Mouse (Mus musculus) forebrain, embryonic 13.5 days (tissue): ENCODE results near the gene Nebl. TPM values are rescaled to one million over a fixed set of nuclear protein-coding genes. Genes with fewer than 3 reads are reported as not detected.

Source experiments
- ATAC-seq: fragments of 200-750 bp; cut with Nextera tagmentation; 2 replicates; pipeline ENCODE4 v1.8.0; 2017
- H3K27ac ChIP-seq: fragments of 300-500 bp; sonication (generic); 2 replicates; pipeline ENCODE4 v1.5.1; 2015; ENCODE audit warnings: inconsistent platforms, mild to moderate bottlenecking, moderate library complexity
- H3K27me3 ChIP-seq: fragments of 300-500 bp; sonication (generic); 2 replicates; pipeline ENCODE4 v1.6.1; 2015; ENCODE audit warnings: mild to moderate bottlenecking, inconsistent platforms
- H3K36me3 ChIP-seq: fragments of 300-500 bp; sonication (generic); 2 replicates; pipeline ENCODE4 v1.6.1; 2015; ENCODE audit warnings: mild to moderate bottlenecking, inconsistent platforms; ENCODE audit not compliant: poor library complexity, severe bottlenecking
- H3K4me1 ChIP-seq: fragments of 300-500 bp; sonication (generic); 2 replicates; pipeline ENCODE4 v1.6.1; 2015; ENCODE audit warnings: inconsistent platforms
- H3K4me2 ChIP-seq: fragments of 300-500 bp; sonication (generic); 2 replicates; pipeline ENCODE4 v1.6.1; 2015; ENCODE audit warnings: inconsistent platforms, mild to moderate bottlenecking, moderate library complexity
- H3K4me3 ChIP-seq: fragments of 300-500 bp; sonication (generic); 2 replicates; pipeline ENCODE4 v1.5.1; 2015; ENCODE audit warnings: mild to moderate bottlenecking, inconsistent platforms
- H3K9ac ChIP-seq: fragments of 300-500 bp; sonication (generic); 2 replicates; pipeline ENCODE4 v1.6.1; 2015; ENCODE audit warnings: mild to moderate bottlenecking, inconsistent platforms
- H3K9me3 ChIP-seq: fragments of 300-500 bp; sonication (generic); replicated peaks from 2 replicates; pipeline ENCODE4 v1.6.1; 2016; ENCODE audit warnings: inconsistent platforms
- WGBS: fragments of 180-500 bp; shearing (Covaris S2); methylation state at CpG from one replicate; pipeline ENCODE4 v1.1.7; 2015; 5-methylcytosine and 5-hydroxymethylcytosine counted together
- polyA plus RNA-seq: library from polyadenylated mRNA; unstranded; fragments of >200 nt; fragmentation: Nextera tagmentation; extraction: Ambion mirVana; gene quantifications from 2 replicates; pipeline ENCODE4 v1.2.1, GENCODE M21; 2015

The Nebl gene
- polyA plus RNA-seq, 1 experiment from 2014 or later = 4.5 TPM

DNA sequence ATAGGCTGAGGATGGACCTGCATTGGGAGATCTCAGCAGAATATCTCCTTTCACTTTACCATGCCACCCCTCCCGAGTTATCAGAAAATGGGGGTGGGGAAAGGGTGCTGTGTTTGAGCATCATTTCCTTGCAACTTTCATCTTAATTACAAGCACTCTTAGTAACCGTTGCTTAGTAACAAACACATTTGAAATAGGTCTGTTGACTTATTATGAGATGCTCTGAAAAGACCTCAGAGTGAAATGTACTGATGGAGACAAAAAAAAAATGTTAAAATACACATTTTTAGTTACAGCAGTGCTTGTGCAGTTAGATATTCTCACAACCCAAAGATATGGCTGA lies 28.1 kb downstream of the Nebl start:
- Histone ChIP-seq H3K4me1 (peaks cover 18% of the 10 kb centered on the region; the same call in 1 of the 2 replicates), H3K9me3 (no peaks in the 10 kb centered on the region), H3K4me3 (no peak overlapping the region), H3K4me2 (no peak overlapping the region), H3K36me3 (no peaks in the 10 kb centered on the region), H3K27me3 (no peaks in the 10 kb centered on the region), H3K9ac (no peak overlapping the region), H3K27ac (0 out of 2 replicates have a peak overlapping the region, but pooled peaks have one; percentile 44)
- ATAC-seq = peak; percentile 65; the same call in 1 of the 2 replicates
- 49% methylated on average over 2 of the region's 2 CpGs for WGBS

GRCm38 (mm10) chr2:17702481-17703169 lies 28.6 kb downstream of the Nebl start:
- Histone ChIP-seq H3K4me1 (peaks cover 18% of the 10 kb centered on the region; the same call in 1 of the 2 replicates), H3K36me3 (no peaks in the 10 kb centered on the region), H3K4me3 (no peak overlapping the region), H3K27me3 (no peaks in the 10 kb centered on the region), H3K4me2 (no peak overlapping the region), H3K9me3 (no peaks in the 10 kb centered on the region), H3K9ac (no peak overlapping the region), H3K27ac (no peak overlapping the region)
- WGBS = 56% methylated on average over 7 of the region's 7 CpGs
- ATAC-seq = peak; percentile 44

DNA sequence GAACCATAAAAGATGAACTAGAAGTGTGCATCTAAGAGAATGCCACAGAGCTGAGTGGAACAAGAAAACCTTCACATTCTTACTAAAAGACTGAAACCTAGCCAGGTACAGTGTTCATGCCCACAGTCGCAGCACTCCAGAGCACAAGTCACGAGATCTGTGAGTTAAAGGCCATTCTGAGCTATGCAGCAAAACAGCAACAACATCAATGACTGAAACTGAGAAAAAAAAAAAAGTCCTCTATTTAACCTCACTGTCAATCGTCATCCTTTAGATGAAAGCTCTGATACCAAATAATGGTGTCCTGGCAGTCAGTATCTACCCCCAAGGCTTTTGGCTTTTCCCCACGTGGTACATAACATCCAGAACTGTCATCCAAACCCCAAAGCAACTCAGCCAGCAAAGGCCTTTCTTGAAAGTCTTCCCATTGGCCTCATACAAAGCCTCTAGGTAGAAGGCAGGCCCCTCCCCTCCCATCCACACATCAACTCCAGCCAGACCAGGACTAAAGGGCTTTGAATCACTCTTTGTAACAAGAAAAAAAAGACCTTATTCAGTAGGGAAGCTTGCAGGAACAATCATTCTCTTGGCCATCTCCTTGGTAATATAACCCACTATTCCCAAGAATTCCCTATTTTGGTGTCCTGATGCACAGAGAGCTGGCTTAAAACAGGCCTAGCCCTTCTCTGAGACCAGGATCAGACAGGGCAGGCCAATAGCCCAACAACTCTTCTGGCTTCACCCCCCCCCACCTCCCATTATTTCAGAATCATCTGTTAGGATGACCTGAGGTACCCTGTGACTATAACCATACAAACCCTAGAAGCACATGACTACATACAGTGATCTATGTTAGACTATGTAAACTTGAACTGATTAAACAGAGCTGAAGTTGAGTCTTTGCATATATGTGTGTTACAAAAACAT lies 32.8 kb downstream of the Nebl start:
- Histone ChIP-seq H3K4me2 (no peak overlapping the region), H3K27me3 (no peaks in the 10 kb centered on the region), H3K36me3 (no peaks in the 10 kb centered on the region), H3K9me3 (no peaks in the 10 kb centered on the region), H3K9ac (no peak overlapping the region), H3K27ac (no peak overlapping the region), H3K4me3 (no peak overlapping the region), H3K4me1 (peaks cover 15% of the 10 kb centered on the region; the same call in 1 of the 2 replicates)
- WGBS = 51% methylated on average over 4 of the region's 4 CpGs
- ATAC-seq = no peak

DNA sequence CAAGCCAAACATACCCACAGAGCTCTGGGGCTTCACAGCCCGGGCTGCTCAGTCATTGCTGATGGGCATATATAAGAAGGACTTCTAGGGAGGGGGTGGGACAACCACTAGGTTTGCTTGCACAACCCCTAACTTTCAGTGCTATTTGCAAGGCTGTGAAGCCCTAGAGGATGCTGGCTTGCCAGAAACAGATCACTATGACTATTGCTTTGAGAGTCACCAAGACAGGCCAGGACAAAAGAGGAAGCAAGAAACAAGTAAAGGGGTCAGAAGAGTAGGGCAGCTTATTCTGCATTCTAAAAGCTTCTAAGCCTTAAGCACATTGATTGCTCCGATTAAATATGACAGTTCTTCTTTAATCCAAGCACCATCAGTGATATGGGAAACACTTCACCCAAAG lies 38.3 kb downstream of the Nebl start:
- ATAC-seq = no peak
- WGBS = 83% methylated on average over 2 of the region's 2 CpGs
- no peaks in the 10 kb centered on the region for H3K36me3 ChIP-seq
- no peak overlapping the region for H3K4me2 ChIP-seq
- H3K4me3 ChIP-seq = no peak overlapping the region
- no peaks in the 10 kb centered on the region for H3K9me3 ChIP-seq
- H3K27me3 ChIP-seq = no peaks in the 10 kb centered on the region
- no peak overlapping the region for H3K9ac ChIP-seq
- no peak overlapping the region for H3K27ac ChIP-seq
- H3K4me1 ChIP-seq = no peaks in the 10 kb centered on the region

DNA sequence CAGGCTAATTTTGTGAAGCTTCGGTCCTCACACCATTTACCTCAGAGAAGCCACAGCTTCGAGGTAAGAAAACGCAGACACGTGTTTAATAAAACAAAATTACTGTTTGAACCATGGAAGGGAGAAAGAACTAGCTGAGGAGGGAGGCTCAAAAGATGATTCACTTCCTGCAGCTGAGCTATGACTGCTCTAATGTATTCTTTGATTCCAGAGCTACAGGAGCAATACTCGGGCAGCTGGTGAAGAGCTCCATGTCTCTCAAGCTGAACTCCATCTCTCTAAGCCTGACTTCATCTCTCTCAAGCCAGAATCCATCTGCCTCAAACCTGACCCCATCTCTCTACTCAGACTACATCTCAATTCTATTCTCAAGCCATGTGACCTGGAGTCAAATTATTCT lies 41.0 kb downstream of the Nebl start:
- WGBS = 85% methylated on average over 5 of the region's 5 CpGs
- H3K4me3 ChIP-seq = no peak overlapping the region

GRCm38 (mm10) chr2:17687141-17687540 lies 44.1 kb downstream of the Nebl start:
- Histone ChIP-seq H3K9me3 (no peaks in the 10 kb centered on the region), H3K4me1 (peaks cover 9% of the 10 kb centered on the region), H3K27me3 (no peaks in the 10 kb centered on the region), H3K9ac (no peak overlapping the region), H3K4me2 (no peak overlapping the region), H3K4me3 (no peak overlapping the region), H3K27ac (no peak overlapping the region), H3K36me3 (no peaks in the 10 kb centered on the region)
- 86% methylated on average over 6 of the region's 6 CpGs for WGBS
- ATAC-seq = no peak

More for the DNA sequence above, 41.0 kb downstream of the Nebl start:
- Histone ChIP-seq H3K4me2 (no peak overlapping the region), H3K27me3 (no peaks in the 10 kb centered on the region), H3K36me3 (no peaks in the 10 kb centered on the region), H3K27ac (no peak overlapping the region), H3K9ac (no peak overlapping the region), H3K4me1 (no peaks in the 10 kb centered on the region), H3K9me3 (no peaks in the 10 kb centered on the region)
- ATAC-seq = no peak

- Histone ChIP-seq H3K36me3 (no peaks in the 10 kb centered on the region), H3K27me3 (no peaks in the 10 kb centered on the region), H3K4me1 (peaks cover 9% of the 10 kb centered on the region), H3K27ac (no peak overlapping the region), H3K9ac (no peak overlapping the region), H3K4me3 (no peak overlapping the region), H3K4me2 (no peak overlapping the region), H3K9me3 (no peaks in the 10 kb centered on the region)
- ATAC-seq = 0 out of 2 replicates have a peak, but pooled peaks have one; percentile 41
- 53% methylated on average over 4 of the region's 4 CpGs for whole genome bisulfite sequencing
Measured at GRCm38 (mm10) chr2:17683326-17684040, 47.8 kb downstream of the Nebl start.

DNA sequence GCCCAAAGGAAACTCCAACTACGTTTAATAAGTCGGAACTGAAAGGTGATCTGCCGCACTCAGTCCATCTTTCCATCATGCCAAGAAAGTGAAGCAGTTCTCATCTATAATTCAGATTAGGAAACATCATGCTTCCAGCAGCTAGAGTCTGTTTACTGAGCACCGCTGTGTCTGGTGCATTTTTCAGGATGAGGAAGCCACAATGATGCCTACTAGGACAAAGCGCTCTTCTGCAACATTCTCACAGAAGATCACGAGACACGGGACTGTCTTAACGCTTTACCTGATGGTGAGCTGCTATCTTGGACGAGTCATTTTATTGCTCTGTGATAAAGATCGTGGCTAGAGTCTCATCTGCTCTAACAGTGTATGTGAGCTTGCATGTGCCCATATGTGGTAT lies 59.1 kb downstream of the Nebl start:
- no peak for ATAC-seq
- Histone ChIP-seq H3K4me2 (no peak overlapping the region), H3K9ac (no peak overlapping the region), H3K4me3 (no peak overlapping the region), H3K36me3 (no peaks in the 10 kb centered on the region), H3K27me3 (no peaks in the 10 kb centered on the region), H3K4me1 (peaks cover 27% of the 10 kb centered on the region), H3K9me3 (no peaks in the 10 kb centered on the region), H3K27ac (no peak overlapping the region)
- WGBS = 92% methylated on average over 10 of the region's 10 CpGs

DNA sequence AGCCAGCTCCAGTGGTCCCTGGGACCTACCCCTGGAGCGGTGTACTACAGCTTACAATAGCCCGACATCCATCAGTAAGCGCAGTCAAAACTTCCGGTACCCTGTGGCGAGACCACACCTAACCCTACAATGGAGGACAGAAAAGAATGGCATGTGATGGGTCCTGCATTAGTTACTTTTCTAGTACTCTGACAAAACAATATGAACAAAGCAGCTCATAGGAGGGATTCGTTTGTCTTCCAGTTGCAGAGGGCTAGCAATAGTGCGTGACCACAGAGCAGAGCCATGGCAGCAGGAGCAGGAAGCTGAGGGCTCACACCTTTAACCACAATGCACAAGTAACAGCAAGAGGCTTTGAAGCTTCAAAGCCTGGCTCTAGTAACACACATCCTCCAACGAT lies 59.7 kb downstream of the Nebl start:
- ATAC-seq = no peak
- Histone ChIP-seq H3K27ac (no peak overlapping the region), H3K4me3 (no peak overlapping the region), H3K9ac (no peak overlapping the region), H3K9me3 (no peaks in the 10 kb centered on the region), H3K4me1 (peaks cover 27% of the 10 kb centered on the region), H3K27me3 (no peaks in the 10 kb centered on the region), H3K36me3 (no peaks in the 10 kb centered on the region), H3K4me2 (no peak overlapping the region)
- WGBS = 80% methylated on average over 8 of the region's 8 CpGs

GRCm38 (mm10) chr2:17669953-17670352 lies 61.3 kb downstream of the Nebl start:
- peak overlapping the region; percentile 28 for H3K4me3 ChIP-seq
- H3K9me3 ChIP-seq = no peaks in the 10 kb centered on the region
- no peaks in the 10 kb centered on the region for H3K27me3 ChIP-seq
- H3K4me1 ChIP-seq = peaks cover 27% of the 10 kb centered on the region
- WGBS = 2% methylated on average over 10 of the region's 10 CpGs
- peak overlapping the region; percentile 50 for H3K9ac ChIP-seq
- no peaks in the 10 kb centered on the region for H3K36me3 ChIP-seq
- peak; percentile 91 for ATAC-seq
- peak overlapping the region; percentile 52 for H3K4me2 ChIP-seq
- peak overlapping the region; percentile 71 for H3K27ac ChIP-seq

DNA sequence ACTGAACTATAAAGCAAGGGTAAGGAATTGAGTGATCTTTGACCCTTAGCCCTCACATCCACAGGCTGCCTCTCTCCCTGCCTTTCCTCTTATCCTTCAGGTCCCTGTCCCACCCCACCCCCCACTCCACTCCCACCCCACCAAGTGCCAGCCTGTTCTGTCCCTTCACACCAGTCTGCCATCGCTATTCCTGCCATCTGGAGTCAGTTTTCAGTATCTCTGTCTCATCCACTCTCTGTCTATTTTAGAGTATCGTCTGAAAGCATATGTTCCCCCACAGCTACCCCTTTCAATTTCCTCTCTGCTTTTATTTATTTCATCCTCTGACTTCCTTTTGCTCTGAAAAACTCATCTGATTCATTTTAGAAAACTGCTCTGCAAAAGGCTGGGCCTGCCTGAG lies 62.3 kb downstream of the Nebl start:
- no peak overlapping the region for H3K4me2 ChIP-seq
- no peaks in the 10 kb centered on the region for H3K36me3 ChIP-seq
- H3K27me3 ChIP-seq = no peaks in the 10 kb centered on the region
- H3K4me3 ChIP-seq = no peak overlapping the region
- no peaks in the 10 kb centered on the region for H3K9me3 ChIP-seq
- ATAC-seq = peak; percentile 54
- WGBS = 35% methylated on average over 2 of the region's 2 CpGs
- H3K27ac ChIP-seq = peak overlapping the region; percentile 57
- H3K9ac ChIP-seq = no peak overlapping the region
- H3K4me1 ChIP-seq = peaks cover 27% of the 10 kb centered on the region

DNA sequence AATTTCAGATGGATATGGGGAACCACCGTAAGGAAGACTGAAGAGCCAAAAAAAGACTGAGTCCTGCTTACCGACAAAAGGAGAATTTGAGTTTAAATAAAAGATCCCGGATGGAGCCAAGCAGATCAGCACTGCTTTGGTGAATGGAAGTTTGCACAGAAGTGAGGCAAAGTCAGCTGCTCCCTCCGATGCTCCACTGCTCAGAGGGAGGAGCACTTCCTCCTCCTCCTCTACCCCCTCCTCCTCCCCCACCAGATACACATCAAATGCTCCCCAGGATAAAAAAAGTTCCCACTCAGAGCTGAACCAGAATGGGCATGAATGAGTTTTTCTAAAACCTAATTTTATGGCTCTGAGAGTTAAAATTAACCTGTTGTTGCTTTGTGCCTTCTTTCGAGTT lies 73.1 kb downstream of the Nebl start:
- H3K27ac ChIP-seq = no peak overlapping the region
- H3K4me2 ChIP-seq = no peak overlapping the region
- 66% methylated on average over 5 of the region's 5 CpGs for WGBS
- H3K4me1 ChIP-seq = no peaks in the 10 kb centered on the region
- H3K4me3 ChIP-seq = no peak overlapping the region
- H3K27me3 ChIP-seq = no peaks in the 10 kb centered on the region
- H3K9ac ChIP-seq = no peak overlapping the region
- H3K36me3 ChIP-seq = no peaks in the 10 kb centered on the region
- no peaks in the 10 kb centered on the region for H3K9me3 ChIP-seq
- ATAC-seq = no peak
